Mouse (Mus musculus) midbrain, embryonic 10.5 days (tissue): ENCODE measurements at regions not wholly inside any gene's neighbourhood (a gene's known extent, or its start where the extent isn't known, plus 50 kb on each side); places are given as distances from the start of the nearest gene placed in this dataset.

Experiments
- DNase-seq: peaks from one replicate; pipeline ENCODE4 v3.0.0-alpha.2; 2017; ENCODE audit warnings: low spot score
- H3K27ac ChIP-seq: fragments of 300-500 bp; sonication (generic); replicated peaks from 2 replicates; pipeline ENCODE4 v1.5.1; 2016; ENCODE audit warnings: mild to moderate bottlenecking
- H3K27me3 ChIP-seq: fragments of 300-500 bp; sonication (generic); 2 replicates; pipeline ENCODE4 v1.6.1; 2016; ENCODE audit warnings: low read depth, mild to moderate bottlenecking; ENCODE audit not compliant: poor library complexity, severe bottlenecking
- H3K36me3 ChIP-seq: fragments of 300-500 bp; sonication (generic); 2 replicates; pipeline ENCODE4 v1.6.1; 2016; ENCODE audit warnings: mild to moderate bottlenecking, moderate library complexity
- H3K4me1 ChIP-seq: fragments of 300-500 bp; sonication (generic); 2 replicates; pipeline ENCODE4 v1.6.1; 2016
- H3K4me3 ChIP-seq: fragments of 300-500 bp; sonication (generic); 2 replicates; pipeline ENCODE4 v1.5.1; 2016; ENCODE audit warnings: mild to moderate bottlenecking, moderate library complexity
- H3K9me3 ChIP-seq: fragments of 300-500 bp; sonication (generic); replicated peaks from 2 replicates; pipeline ENCODE4 v1.6.1; 2016; ENCODE audit warnings: mild to moderate bottlenecking
- WGBS: fragments of 180-500 bp; shearing (Covaris S2); methylation state at CpG from one replicate; pipeline ENCODE4 v1.1.7; 2016; 5-methylcytosine and 5-hydroxymethylcytosine counted together

- H3K27ac ChIP-seq = no peak overlapping the region
- H3K36me3 ChIP-seq = no peaks in the 10 kb centered on the region
- 92% methylated on average over 6 of the region's 6 CpGs for WGBS
- no peak overlapping the region for H3K4me3 ChIP-seq
- no peaks in the 10 kb centered on the region for H3K9me3 ChIP-seq
- H3K4me1 ChIP-seq = no peaks in the 10 kb centered on the region
- H3K27me3 ChIP-seq = no peaks in the 10 kb centered on the region
- DNase-seq = no peak
Observed at GRCm38 (mm10) chr8:107727276-107727675, 139.0 kb upstream of the Psmd7 start.

- 79% methylated on average over 9 of the region's 9 CpGs for WGBS
- Histone ChIP-seq H3K4me3 (no peak overlapping the region), H3K4me1 (no peaks in the 10 kb centered on the region; the same call in 1 of the 2 replicates), H3K36me3 (no peaks in the 10 kb centered on the region), H3K27ac (no peak overlapping the region), H3K27me3 (no peaks in the 10 kb centered on the region), H3K9me3 (peaks cover 14% of the 10 kb centered on the region)
- no peak for DNase-seq
Observed at GRCm38 (mm10) chr8:107739091-107739490, 150.8 kb upstream of the Psmd7 start.

GRCm38 (mm10) chr8:107757083-107757482 lies 168.8 kb upstream of the Psmd7 start:
- DNase-seq = no peak
- 82% methylated on average over 7 of the region's 7 CpGs for WGBS
- H3K36me3 ChIP-seq = no peaks in the 10 kb centered on the region
- H3K9me3 ChIP-seq = peaks cover 1% of the 10 kb centered on the region; the same call in 1 of the 2 replicates
- no peak overlapping the region for H3K4me3 ChIP-seq
- H3K27me3 ChIP-seq = no peaks in the 10 kb centered on the region
- no peaks in the 10 kb centered on the region for H3K4me1 ChIP-seq
- H3K27ac ChIP-seq = no peak overlapping the region

GRCm38 (mm10) chr8:107758637-107759036 lies 170.4 kb upstream of the Psmd7 start:
- Histone ChIP-seq H3K27me3 (no peaks in the 10 kb centered on the region), H3K27ac (no peak overlapping the region)
- WGBS = 77% methylated on average over 1 of the region's 1 CpGs

GRCm38 (mm10) chr8:107776906-107777305 lies 165.5 kb upstream of the Zfhx3 start:
- peak; percentile 13 for DNase-seq
- H3K27me3 ChIP-seq = 0 out of 2 replicates have a peak, but pooled peaks cover 8% of the 10 kb centered on the region
- H3K9me3 ChIP-seq = no peaks in the 10 kb centered on the region
- H3K27ac ChIP-seq = no peak overlapping the region; the same call in 1 of the 2 replicates
- no peaks in the 10 kb centered on the region for H3K36me3 ChIP-seq
- WGBS = 2% methylated on average over 5 of the region's 5 CpGs
- H3K4me3 ChIP-seq = peak overlapping the region; percentile 23; the same call in 1 of the 2 replicates
- H3K4me1 ChIP-seq = peaks cover 16% of the 10 kb centered on the region

More at GRCm38 (mm10) chr8:107758637-107759036, 170.4 kb upstream of the Psmd7 start:
- Histone ChIP-seq H3K4me1 (no peaks in the 10 kb centered on the region), H3K4me3 (no peak overlapping the region), H3K9me3 (peaks cover 11% of the 10 kb centered on the region; the same call in 1 of the 2 replicates), H3K36me3 (no peaks in the 10 kb centered on the region)
- no peak for DNase-seq

GRCm38 (mm10) chr8:107785771-107786170 lies 156.7 kb upstream of the Zfhx3 start:
- Histone ChIP-seq H3K4me3 (no peak overlapping the region), H3K9me3 (no peaks in the 10 kb centered on the region), H3K4me1 (no peaks in the 10 kb centered on the region), H3K27me3 (no peaks in the 10 kb centered on the region), H3K27ac (no peak overlapping the region), H3K36me3 (no peaks in the 10 kb centered on the region)
- DNase-seq = no peak
- WGBS = 85% methylated on average over 5 of the region's 5 CpGs

GRCm38 (mm10) chr8:107792286-107792685 lies 150.2 kb upstream of the Zfhx3 start:
- H3K27me3 ChIP-seq = no peaks in the 10 kb centered on the region
- 94% methylated on average over 3 of the region's 3 CpGs for WGBS
- no peak overlapping the region for H3K27ac ChIP-seq
- no peaks in the 10 kb centered on the region for H3K4me1 ChIP-seq
- no peaks in the 10 kb centered on the region for H3K36me3 ChIP-seq
- H3K9me3 ChIP-seq = no peaks in the 10 kb centered on the region
- H3K4me3 ChIP-seq = no peak overlapping the region
- no peak for DNase-seq

- Histone ChIP-seq H3K27ac (no peak overlapping the region), H3K4me3 (no peak overlapping the region), H3K9me3 (no peaks in the 10 kb centered on the region), H3K27me3 (peaks cover 5% of the 10 kb centered on the region), H3K36me3 (no peaks in the 10 kb centered on the region), H3K4me1 (peaks cover 19% of the 10 kb centered on the region)
- no peak for DNase-seq
- 76% methylated on average over 14 of the region's 14 CpGs for WGBS
Observed at GRCm38 (mm10) chr8:107814931-107815330, 127.5 kb upstream of the Zfhx3 start.

- H3K27ac ChIP-seq = no peak overlapping the region
- 31% methylated on average over 3 of the region's 3 CpGs for WGBS
Observed at GRCm38 (mm10) chr8:107815775-107816174, 126.7 kb upstream of the Zfhx3 start.

GRCm38 (mm10) chr8:107817796-107818195 lies 124.6 kb upstream of the Zfhx3 start:
- Histone ChIP-seq H3K9me3 (no peaks in the 10 kb centered on the region), H3K4me3 (no peak overlapping the region), H3K27ac (no peak overlapping the region), H3K4me1 (peaks cover 41% of the 10 kb centered on the region), H3K27me3 (peaks cover 24% of the 10 kb centered on the region), H3K36me3 (no peaks in the 10 kb centered on the region)
- no peak for DNase-seq
- 85% methylated on average over 9 of the region's 9 CpGs for whole genome bisulfite sequencing

More at GRCm38 (mm10) chr8:107815775-107816174, 126.7 kb upstream of the Zfhx3 start:
- no peak for DNase-seq
- Histone ChIP-seq H3K4me1 (peaks cover 27% of the 10 kb centered on the region), H3K27me3 (peaks cover 5% of the 10 kb centered on the region), H3K9me3 (no peaks in the 10 kb centered on the region), H3K4me3 (no peak overlapping the region), H3K36me3 (no peaks in the 10 kb centered on the region)

- H3K36me3 ChIP-seq = no peaks in the 10 kb centered on the region
- no peaks in the 10 kb centered on the region for H3K9me3 ChIP-seq
- no peak for DNase-seq
- H3K27me3 ChIP-seq = peaks cover 27% of the 10 kb centered on the region
- peak overlapping the region; percentile 24; the same call in 1 of the 2 replicates for H3K4me3 ChIP-seq
- H3K4me1 ChIP-seq = peaks cover 56% of the 10 kb centered on the region
- WGBS = 6% methylated on average over 8 of the region's 8 CpGs
- peak overlapping the region; percentile 60 for H3K27ac ChIP-seq
Observed at GRCm38 (mm10) chr8:107820174-107820760, 122.2 kb upstream of the Zfhx3 start.

- DNase-seq = no peak
- WGBS = 45% methylated on average over 6 of the region's 6 CpGs
- Histone ChIP-seq H3K36me3 (no peaks in the 10 kb centered on the region), H3K27ac (0 out of 2 replicates have a peak overlapping the region, but pooled peaks have one; percentile 60), H3K27me3 (peaks cover 27% of the 10 kb centered on the region), H3K4me1 (peaks cover 52% of the 10 kb centered on the region), H3K9me3 (no peaks in the 10 kb centered on the region), H3K4me3 (no peak overlapping the region)
Observed at GRCm38 (mm10) chr8:107821522-107821921, 120.9 kb upstream of the Zfhx3 start.

- peak; percentile 23 for DNase-seq
- peak overlapping the region; percentile 49 for H3K4me3 ChIP-seq
Observed at GRCm38 (mm10) chr8:107824096-107824495, 118.3 kb upstream of the Zfhx3 start.

More at GRCm38 (mm10) chr8:107824096-107824495, 118.3 kb upstream of the Zfhx3 start:
- H3K9me3 ChIP-seq = no peaks in the 10 kb centered on the region
- WGBS = 9% methylated on average over 7 of the region's 7 CpGs
- peaks cover 22% of the 10 kb centered on the region for H3K27me3 ChIP-seq
- peak overlapping the region; percentile 85 for H3K27ac ChIP-seq
- no peaks in the 10 kb centered on the region for H3K36me3 ChIP-seq
- H3K4me1 ChIP-seq = peaks cover 47% of the 10 kb centered on the region
